Mouse (Mus musculus): ENCODE measurements around the gene Speer4e. TPM values are rescaled to one million over a fixed set of nuclear protein-coding genes. Genes with fewer than 3 reads are reported as not detected.
"Not testable (repeated sequence)": the region's sequence is repeated elsewhere in the genome, so short reads cannot be mapped to it uniquely, and the experiment has no call there.

Gene Speer4e
- total RNA-seq, 2 experiments from 2014 or later, result not detected

GRCm38 (mm10) chr5:14892242-14892641 is 46.0 kb downstream of the Speer4e start:
- no peak for DNase-seq (ENCODE audit: low spot score)
- intact Hi-C loops (cut with DNase I), result no loop called here

GRCm38 (mm10) chr5:14885291-14885690 is 52.9 kb downstream of the Speer4e start:
- intact Hi-C loops (cut with DNase I); DNase-seq (ENCODE audit: low spot score): not testable (repeated sequence)

Other genes with a start within 250 kb of the Speer4e start
- gene Gm9758, start 23.5 kb downstream of the Speer4e start, total RNA-seq (2021), result not detected
- gene Gm10354, start 40.5 kb upstream of the Speer4e start, total RNA-seq (2021), result not detected
- gene Gm17019, start 94.6 kb upstream of the Speer4e start, total RNA-seq (2021), result not detected